Mouse (Mus musculus): Measurements from ENCODE around the gene Lims1. TPM values are rescaled to one million over a fixed set of nuclear protein-coding genes. Genes with fewer than 3 reads are reported as not detected.

Lims1 gene
- total and polyA plus RNA-seq, 3 experiments = 40.4 to 74.7 (median 40.7) TPM

DNA sequence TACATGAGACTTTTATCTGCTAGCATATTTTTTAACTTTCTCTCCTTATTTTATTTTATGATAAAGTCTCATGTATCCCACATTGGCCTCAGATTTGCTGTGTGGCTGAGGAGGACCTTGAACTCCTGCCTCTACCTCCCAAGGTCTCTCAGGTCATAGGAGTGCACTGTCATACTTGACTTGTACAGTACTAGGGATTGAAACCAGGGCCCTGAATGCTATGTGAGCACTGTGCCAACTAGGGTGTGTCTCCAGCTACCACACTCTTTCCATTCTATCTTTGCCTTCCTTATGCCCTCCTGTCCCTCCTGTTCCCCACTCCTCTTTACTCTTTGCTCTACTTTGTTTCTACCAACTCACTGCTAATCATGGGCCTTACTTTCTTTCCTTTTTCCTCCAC, 7.4 kb downstream of the Lims1 start:
- no peaks in the 10 kb centered on the region for H3K27me3 ChIP-seq (replicated peaks)
- TF ChIP-seq CHD1 (IDR thresholded peaks at IDR 0.05; ENCODE audit: low read depth, low read length) (no peak), MXI1 (IDR thresholded peaks at IDR 0.05; ENCODE audit: low read depth, low read length) (no peak), RCOR1 (conservative IDR thresholded peaks at IDR 0.05; ENCODE audit: low read depth, low read length) (no peak), MAX (IDR thresholded peaks at IDR 0.05; ENCODE audit: low read length) (no peak), ZC3H11A (IDR thresholded peaks at IDR 0.05; ENCODE audit: low read depth, low read length) (no peak), ZKSCAN1 (IDR thresholded peaks at IDR 0.05; ENCODE audit: borderline replicate concordance, low read depth, low read length) (no peak), ELF1 (IDR thresholded peaks at IDR 0.05; ENCODE audit: low read depth, low read length) (no peak), GABPA (IDR thresholded peaks at IDR 0.05; ENCODE audit: insufficient replicate concordance, low read depth, low read length) (no peak), NRF1 (IDR thresholded peaks at IDR 0.05; ENCODE audit: low read depth, low read length) (no peak), E2F4 (IDR thresholded peaks at IDR 0.05; ENCODE audit: insufficient replicate concordance, low read depth, low read length) (no peak), POLR2AphosphoS2 (IDR thresholded peaks at IDR 0.05; ENCODE audit: low read depth, low read length) (no peak), UBTF (IDR thresholded peaks at IDR 0.05; ENCODE audit: low read depth, low read length) (no peak), CHD2 (IDR thresholded peaks at IDR 0.05; ENCODE audit: low read length) (no peak), EP300 (IDR thresholded peaks at IDR 0.05; ENCODE audit: low read length) (no peak), CTCF (conservative IDR thresholded peaks at IDR 0.05 in 1 of 2, IDR thresholded peaks at IDR 0.05 in 1 of 2; ENCODE audit: low read depth in 2 of 2, low read length in 2 of 2) (no peak)
- peaks cover 0 to 13% of the 10 kb centered on the region in 2 experiments for H3K36me3 ChIP-seq (replicated peaks in 1 of 2; ENCODE audit: control insufficient read depth in 1 of 2, insufficient read depth in 1 of 2, low read length in 1 of 2)
- dilution Hi-C loops (cut with MboI; ENCODE audit: extremely low pct_ligation_motif_present, extremely low pct_unique_long_range_greater_than_20kb, low sequenced_read_pairs) = no loop called here
- no peak overlapping the region for H3K4me2 ChIP-seq (ENCODE audit: insufficient read depth, low read depth, poor library complexity, severe bottlenecking)
- no peak overlapping the region for H3K4me3 ChIP-seq (replicated peaks in 1 of 3; ENCODE audit: low read depth in 2 of 3, low read length in 2 of 3, poor library complexity in 1 of 3)
- no peak for DNase-seq (ENCODE audit: extremely low read depth)
- H3K9ac ChIP-seq (ENCODE audit: insufficient read depth, low read depth) = no peak overlapping the region
- peaks cover 2 to 40% of the 10 kb centered on the region in 2 experiments; a peak in 3 of 4 replicates for H3K4me1 ChIP-seq (ENCODE audit: control insufficient read depth in 1 of 2, insufficient read depth in 2 of 2)
- H3K9me3 ChIP-seq (replicated peaks; ENCODE audit: low read length) = no peaks in the 10 kb centered on the region
- in situ Hi-C loops (cut with MboI; ENCODE audit: low pct_ligation_motif_present, low pct_unique_long_range_greater_than_20kb, low sequenced_read_pairs) = no loop called here
- H3K79me2 ChIP-seq (replicated peaks; ENCODE audit: control insufficient read depth, extremely low read depth, insufficient read depth, poor library complexity, severe bottlenecking) = peaks cover 19% of the 10 kb centered on the region
- no peak overlapping the region for H3K27ac ChIP-seq (ENCODE audit: insufficient read depth, low read depth)

DNA sequence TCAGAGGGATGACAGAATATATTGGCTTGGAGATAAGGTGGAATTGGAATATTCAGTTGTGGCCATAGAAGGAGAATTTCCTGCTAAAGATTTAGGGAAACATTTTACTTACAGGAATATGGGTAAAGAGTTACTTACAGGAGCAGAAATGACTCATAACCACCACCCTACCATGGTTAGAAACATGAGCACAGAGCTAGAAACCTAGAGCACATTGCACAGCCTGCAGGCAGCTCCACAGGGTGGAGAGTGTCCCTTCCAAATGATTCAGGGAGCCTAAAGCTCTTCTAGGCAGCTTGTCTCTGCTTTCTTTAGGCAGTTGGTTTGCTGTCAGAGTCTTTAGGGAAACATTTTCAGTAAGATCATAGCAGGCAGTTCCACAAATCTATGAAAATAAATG, 8.5 kb downstream of the Lims1 start:
- Histone ChIP-seq H3K4me3 (replicated peaks in 1 of 3; ENCODE audit: low read depth in 2 of 3, low read length in 2 of 3, poor library complexity in 1 of 3) (no peak overlapping the region), H3K27ac (ENCODE audit: insufficient read depth, low read depth) (no peak overlapping the region), H3K9me3 (replicated peaks; ENCODE audit: low read length) (no peaks in the 10 kb centered on the region), H3K36me3 (replicated peaks in 1 of 2; ENCODE audit: control insufficient read depth in 1 of 2, insufficient read depth in 1 of 2, low read length in 1 of 2) (peaks cover 0 to 20% of the 10 kb centered on the region in 2 experiments), H3K4me2 (ENCODE audit: insufficient read depth, low read depth, poor library complexity, severe bottlenecking) (no peak overlapping the region), H3K79me2 (replicated peaks; ENCODE audit: control insufficient read depth, extremely low read depth, insufficient read depth, poor library complexity, severe bottlenecking) (peaks cover 14% of the 10 kb centered on the region), H3K27me3 (replicated peaks) (no peaks in the 10 kb centered on the region), H3K4me1 (ENCODE audit: control insufficient read depth in 1 of 2, insufficient read depth in 2 of 2) (peaks cover 2 to 33% of the 10 kb centered on the region in 2 experiments; a peak in 3 of 4 replicates), H3K9ac (ENCODE audit: insufficient read depth, low read depth) (no peak overlapping the region)
- DNase-seq (ENCODE audit: extremely low read depth) = no peak
- in situ Hi-C loops (cut with MboI; ENCODE audit: low pct_ligation_motif_present, low pct_unique_long_range_greater_than_20kb, low sequenced_read_pairs) (no loop called here), dilution Hi-C loops (cut with MboI; ENCODE audit: extremely low pct_ligation_motif_present, extremely low pct_unique_long_range_greater_than_20kb, low sequenced_read_pairs) (no loop called here)
- TF ChIP-seq BHLHE40 (IDR thresholded peaks at IDR 0.05; ENCODE audit: low read depth, low read length) (no peak), SIN3A (IDR thresholded peaks at IDR 0.05; ENCODE audit: low read length) (no peak), MAX (IDR thresholded peaks at IDR 0.05; ENCODE audit: low read length) (no peak), ETS1 (conservative IDR thresholded peaks at IDR 0.05; ENCODE audit: low read depth, low read length) (no peak), IRF4 (IDR thresholded peaks at IDR 0.05; ENCODE audit: low read depth, low read length) (no peak), EP300 (IDR thresholded peaks at IDR 0.05; ENCODE audit: low read length) (no peak), NELFE (IDR thresholded peaks at IDR 0.05; ENCODE audit: low read depth, low read length) (no peak), CHD2 (IDR thresholded peaks at IDR 0.05; ENCODE audit: low read length) (no peak), ZKSCAN1 (IDR thresholded peaks at IDR 0.05; ENCODE audit: borderline replicate concordance, low read depth, low read length) (no peak), MAZ (IDR thresholded peaks at IDR 0.05; ENCODE audit: low read depth, low read length) (no peak), ELF1 (IDR thresholded peaks at IDR 0.05; ENCODE audit: low read depth, low read length) (no peak), E2F4 (IDR thresholded peaks at IDR 0.05; ENCODE audit: insufficient replicate concordance, low read depth, low read length) (no peak), SMC3 (IDR thresholded peaks at IDR 0.05; ENCODE audit: low read depth, low read length) (no peak), POLR2AphosphoS2 (IDR thresholded peaks at IDR 0.05; ENCODE audit: low read depth, low read length) (no peak), HCFC1 (IDR thresholded peaks at IDR 0.05; ENCODE audit: low read depth, low read length) (no peak), ZMIZ1 (IDR thresholded peaks at IDR 0.05; ENCODE audit: low read depth, low read length) (no peak), MAFK (IDR thresholded peaks at IDR 0.05; ENCODE audit: insufficient replicate concordance, low read length) (no peak), CHD1 (IDR thresholded peaks at IDR 0.05; ENCODE audit: low read depth, low read length) (no peak)
